Mouse (Mus musculus) embryonic fibroblast, embryonic 13.5 days (primary cell): ENCODE measurements around the gene Rpl14.
A peak's percentile ranks its signal among the peaks of the same experiment; 100 is the strongest.

ENCODE experiments used
- CTCF ChIP-seq: IDR thresholded peaks from 2 replicates; pipeline ENCODE4 v1.5.1; 2011; ENCODE audit warnings: mild to moderate bottlenecking, control low read depth, low read length, moderate library complexity, borderline replicate concordance; ENCODE audit not compliant: insufficient read depth
- POLR2A ChIP-seq: IDR thresholded peaks from 2 replicates; pipeline ENCODE4 v1.6.1; 2011; ENCODE audit warnings: low read depth, mild to moderate bottlenecking, control low read depth, low read length, moderate library complexity

- TF ChIP-seq CTCF (no peak), POLR2A (peak; percentile 89)
Observed at GRCm38 (mm10) chr9:120577133-120577651, 5.9 kb downstream of the Rpl14 start.
